Comparison of ENCODE assay signal across 9 mouse cellular contexts in genomic region chr2:167559413-167559812, GRCm38 (mm10). TPM values are rescaled to one million over a fixed set of nuclear protein-coding genes. Genes with fewer than 3 reads are reported as not detected.
DNase-seq lines count a peak whose midpoint lies in the region; ATAC-seq lines count a peak whose summit lies in the region.
"Had no signal": no experiment of that assay in that cellular context is flagged by ENCODE, and none has a peak within 500 bp of the region (broad histone marks: within the 10 kb centered on the region; RNA-seq: fewer than 3 reads in every experiment).

No protein-coding gene starts in this region.

- H3K27me3 ChIP-seq in heart, embryonic 15.5 days: 0 out of 2 replicates have a peak, but pooled peaks cover 6% of the 10 kb centered on the region
- no peaks in the 10 kb centered on the region for H3K27me3 ChIP-seq in embryonic facial prominence, embryonic 11.5 days (ENCODE audit: control insufficient read depth, insufficient read depth, low read length)
- no peaks in the 10 kb centered on the region; the same call in 1 of the 2 replicates for H3K27me3 ChIP-seq in hindbrain, embryonic 16.5 days (replicated peaks; ENCODE audit: control insufficient read depth, insufficient read depth, low read length)
- peaks cover 20% of the 10 kb centered on the region for H3K27me3 ChIP-seq in midbrain, embryonic 12.5 days

- peak overlapping the region; percentile 41 for H3K9ac ChIP-seq in heart, embryonic 15.5 days
- H3K9ac ChIP-seq in embryonic facial prominence, embryonic 11.5 days (replicated peaks; ENCODE audit: low read length): peak overlapping the region; percentile 61
- peak overlapping the region; percentile 6; the same call in 1 of the 2 replicates for H3K9ac ChIP-seq in hindbrain, embryonic 16.5 days (ENCODE audit: low read depth, low read length)
- H3K9ac ChIP-seq in midbrain, embryonic 12.5 days (replicated peaks): peak overlapping the region; percentile 24; the same call in 1 of the 2 replicates

- H3K27ac ChIP-seq in heart, embryonic 15.5 days: 0 out of 2 replicates have a peak overlapping the region, but pooled peaks have one; percentile 16
- H3K27ac ChIP-seq in embryonic facial prominence, embryonic 11.5 days (replicated peaks; ENCODE audit: low read depth, low read length): peak overlapping the region; percentile 72
- H3K27ac ChIP-seq in hindbrain, embryonic 16.5 days (ENCODE audit: low read depth, low read length): no peak overlapping the region
- H3K27ac ChIP-seq in midbrain, embryonic 12.5 days (replicated peaks): peak overlapping the region; percentile 15; the same call in 1 of the 2 replicates

- 17% methylated on average over 27 of the region's 27 CpGs for WGBS in heart, embryonic 15.5 days
- WGBS in embryonic facial prominence, embryonic 11.5 days: 14% methylated on average over 27 of the region's 27 CpGs
- WGBS in hindbrain, embryonic 16.5 days: 12% methylated on average over 24 of the region's 27 CpGs
- 15% methylated on average over 27 of the region's 27 CpGs for WGBS in midbrain, embryonic 12.5 days

- H3K4me1 ChIP-seq in heart, embryonic 15.5 days (replicated peaks): peaks cover 37% of the 10 kb centered on the region
- peaks cover 20% of the 10 kb centered on the region for H3K4me1 ChIP-seq in embryonic facial prominence, embryonic 11.5 days (ENCODE audit: control insufficient read depth, insufficient read depth, low read length)
- H3K4me1 ChIP-seq in hindbrain, embryonic 16.5 days (ENCODE audit: control insufficient read depth, insufficient read depth, low read depth, low read length): peaks cover 7% of the 10 kb centered on the region; the same call in 1 of the 2 replicates
- H3K4me1 ChIP-seq in midbrain, embryonic 12.5 days: peaks cover 27% of the 10 kb centered on the region; the same call in 1 of the 2 replicates

- no peak for ATAC-seq in heart, embryonic 15.5 days (replicated peaks; ENCODE audit: insufficient number of reproducible peaks, insufficient read depth, low FRiP score, low read depth)
- ATAC-seq in embryonic facial prominence, embryonic 11.5 days (replicated peaks; ENCODE audit: insufficient number of reproducible peaks, low FRiP score, low TSS enrichment, low read depth): peak; percentile 31; the same call in 1 of the 2 replicates
- ATAC-seq in hindbrain, embryonic 16.5 days: no peak
- ATAC-seq in midbrain, embryonic 12.5 days (ENCODE audit: low FRiP score, low read depth): peak; percentile 72; the same call in 1 of the 2 replicates
- ATAC-seq: CD4-positive, CD25-positive, alpha-beta regulatory T cell, adult 4 months had no signal

- no peaks in the 10 kb centered on the region for H3K9me3 ChIP-seq in heart, embryonic 15.5 days (replicated peaks)
- H3K9me3 ChIP-seq in embryonic facial prominence, embryonic 11.5 days (replicated peaks; ENCODE audit: control insufficient read depth, low read length): no peaks in the 10 kb centered on the region
- H3K9me3 ChIP-seq in hindbrain, embryonic 16.5 days (ENCODE audit: control insufficient read depth, low read length): no peaks in the 10 kb centered on the region
- no peaks in the 10 kb centered on the region for H3K9me3 ChIP-seq in midbrain, embryonic 12.5 days

- no peaks in the 10 kb centered on the region for H3K36me3 ChIP-seq in heart, embryonic 15.5 days
- no peaks in the 10 kb centered on the region for H3K36me3 ChIP-seq in embryonic facial prominence, embryonic 11.5 days (replicated peaks; ENCODE audit: control insufficient read depth, insufficient read depth, low read depth, low read length)
- H3K36me3 ChIP-seq in hindbrain, embryonic 16.5 days (ENCODE audit: control insufficient read depth, insufficient read depth, low read length): no peaks in the 10 kb centered on the region
- no peaks in the 10 kb centered on the region for H3K36me3 ChIP-seq in midbrain, embryonic 12.5 days

- peak overlapping the region; percentile 24; the same call in 1 of the 2 replicates for H3K4me3 ChIP-seq in heart, embryonic 15.5 days
- no peak overlapping the region for H3K4me3 ChIP-seq in embryonic facial prominence, embryonic 11.5 days (ENCODE audit: low read depth, low read length)
- H3K4me3 ChIP-seq in hindbrain, embryonic 16.5 days (ENCODE audit: low read length): no peak overlapping the region
- peak overlapping the region; percentile 21 for H3K4me3 ChIP-seq in midbrain, embryonic 12.5 days

- intact Hi-C loops in heart, postnatal 10 days (cut with DNase I): no loop called here

- peak overlapping the region; percentile 57 for H3K4me2 ChIP-seq in heart, embryonic 15.5 days
- H3K4me2 ChIP-seq in embryonic facial prominence, embryonic 11.5 days (ENCODE audit: low read depth, low read length): peak overlapping the region; percentile 30; the same call in 1 of the 2 replicates
- H3K4me2 ChIP-seq in hindbrain, embryonic 16.5 days (ENCODE audit: low read length): peak overlapping the region; percentile 34
- peak overlapping the region; percentile 49 for H3K4me2 ChIP-seq in midbrain, embryonic 12.5 days (replicated peaks)

- DNase-seq in heart, postnatal 10 days: no peak
- peak; percentile 48 for DNase-seq in embryonic facial prominence, embryonic 11.5 days (ENCODE audit: low spot score)
- DNase-seq in ovary, adult 18-20 months (ENCODE audit: low spot score): no peak
- no peak for DNase-seq in Muller cell, postnatal 12 days (ENCODE audit: inconsistent ontology term)
- no peak for DNase-seq in yolk sac, embryonic 10.5 days (ENCODE audit: low spot score)

RNA-seq across cellular contexts. Expression of gene Snai1, which starts 21.4 kb away (rescaled TPM):
- 14.0 and 19.5 TPM in 2 replicates for polyA plus RNA-seq in heart, embryonic 15.5 days (2015; fragmentation: Nextera tagmentation; extraction: Ambion mirVana)
- 1 to 10 TPM; 3.6 to 4.1 TPM for total RNA-seq in heart, postnatal 10 days (2021)
- 66.8 and 76.2 TPM in 2 replicates for polyA plus RNA-seq in embryonic facial prominence, embryonic 11.5 days (2014; fragmentation: Nextera tagmentation; extraction: Ambion mirVana)
- 4.5 and 8.4 TPM in 2 replicates for polyA plus RNA-seq in hindbrain, embryonic 16.5 days (2015; fragmentation: Nextera tagmentation; extraction: Ambion mirVana)
- 15.3 and 24.6 TPM in 2 replicates for polyA plus RNA-seq in midbrain, embryonic 12.5 days (2016; fragmentation: Nextera tagmentation; extraction: Ambion mirVana)

Comparison
In these comparisons a context has a peak if more than half of its experiments do, and no peak if none do; other contexts are left out.
1. ATAC-seq: peak in embryonic facial prominence, embryonic 11.5 days (single experiment) and midbrain, embryonic 12.5 days (single experiment); none in heart, embryonic 15.5 days (single experiment) and hindbrain, embryonic 16.5 days (single experiment).
2. H3K4me3 ChIP-seq: peak in heart, embryonic 15.5 days (single experiment) and midbrain, embryonic 12.5 days (single experiment); none in embryonic facial prominence, embryonic 11.5 days (single experiment) and hindbrain, embryonic 16.5 days (single experiment).
3. H3K9ac ChIP-seq: peak in every context shown above with its lines; median percentile 61 in embryonic facial prominence, embryonic 11.5 days; 41 in heart, embryonic 15.5 days; 24 in midbrain, embryonic 12.5 days; 6 in hindbrain, embryonic 16.5 days.
4. Peak in every context shown above with its lines, with median percentiles within 50 percentile points of each other: H3K4me2 ChIP-seq.